Mouse (Mus musculus): ENCODE data around the gene Mrpl42. TPM values are rescaled to one million over a fixed set of nuclear protein-coding genes. Genes with fewer than 3 reads are reported as not detected.

The Mrpl42 gene
- polyA plus RNA-seq, 1 experiment from 2014 or later: 329 TPM

DNA sequence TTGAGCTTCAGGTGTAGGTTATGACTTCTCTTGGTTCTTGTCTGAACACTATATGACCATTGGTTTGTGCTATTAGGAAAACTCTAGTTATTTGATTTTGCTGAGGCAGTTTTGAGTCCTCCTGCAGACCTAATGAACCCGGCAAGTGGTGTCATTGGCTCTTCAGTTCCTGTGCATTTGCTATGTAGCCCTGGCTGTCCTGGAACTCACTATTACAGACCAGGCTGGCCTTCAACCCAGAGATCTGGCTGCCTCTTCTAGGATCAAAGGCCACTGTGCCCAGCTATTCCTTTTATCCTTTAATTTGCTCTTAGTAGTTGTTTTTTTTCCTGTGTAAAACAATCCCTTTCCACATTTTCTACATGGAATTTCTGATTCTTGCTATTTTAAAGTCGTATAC, 41.6 kb upstream of the Mrpl42 start:
- ATAC-seq (ENCODE audit: insufficient number of reproducible peaks, low FRiP score, low TSS enrichment, low read depth) (no peak), DNase-seq (ENCODE audit: low spot score) (no peak)
- Histone ChIP-seq H3K27me3 (ENCODE audit: control insufficient read depth, insufficient read depth, low read length) (no peaks in the 10 kb centered on the region), H3K4me2 (ENCODE audit: low read depth, severe bottlenecking) (no peak overlapping the region), H3K4me1 (ENCODE audit: control insufficient read depth, insufficient read depth, low read length) (no peaks in the 10 kb centered on the region), H3K9ac (ENCODE audit: low read length) (no peak overlapping the region), H3K9me3 (ENCODE audit: control insufficient read depth, low read length) (no peaks in the 10 kb centered on the region), H3K27ac (replicated peaks; ENCODE audit: low read depth, low read length) (no peak overlapping the region), H3K4me3 (ENCODE audit: low read depth, low read length) (no peak overlapping the region), H3K36me3 (ENCODE audit: control insufficient read depth, insufficient read depth, low read length) (peaks cover 4% of the 10 kb centered on the region; the same call in 1 of the 2 replicates)
- WGBS: 89% methylated on average over 2 of the region's 2 CpGs

DNA sequence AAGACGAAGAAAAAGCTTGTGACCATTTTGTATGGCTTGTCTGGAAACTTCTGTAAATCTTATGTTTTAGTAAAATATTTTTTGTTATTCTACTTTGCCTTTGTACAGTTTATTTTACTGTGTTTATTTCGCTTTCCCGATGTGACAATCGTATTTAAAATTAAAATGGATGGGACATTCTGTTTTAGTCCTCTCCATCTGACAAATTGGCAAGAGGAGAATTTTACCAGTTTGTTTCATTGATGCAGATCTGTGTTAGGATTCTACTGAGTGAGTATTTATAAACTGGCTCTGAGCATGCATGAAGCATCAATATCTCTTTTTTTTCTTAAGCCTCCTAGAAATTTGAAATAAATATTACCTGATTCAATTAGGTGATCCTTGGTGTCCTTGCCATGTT, 41.2 kb upstream of the Mrpl42 start:
- Histone ChIP-seq H3K27me3 (ENCODE audit: control insufficient read depth, insufficient read depth, low read length) (no peaks in the 10 kb centered on the region), H3K4me2 (ENCODE audit: low read depth, severe bottlenecking) (no peak overlapping the region), H3K4me1 (ENCODE audit: control insufficient read depth, insufficient read depth, low read length) (no peaks in the 10 kb centered on the region), H3K9me3 (ENCODE audit: control insufficient read depth, low read length) (no peaks in the 10 kb centered on the region), H3K4me3 (ENCODE audit: low read depth, low read length) (no peak overlapping the region), H3K36me3 (ENCODE audit: control insufficient read depth, insufficient read depth, low read length) (peaks cover 4% of the 10 kb centered on the region; the same call in 1 of the 2 replicates), H3K9ac (ENCODE audit: low read length) (no peak overlapping the region), H3K27ac (replicated peaks; ENCODE audit: low read depth, low read length) (no peak overlapping the region)
- 97% methylated on average over 4 of the region's 4 CpGs for WGBS
- DNase-seq (ENCODE audit: low spot score) (no peak), ATAC-seq (ENCODE audit: insufficient number of reproducible peaks, low FRiP score, low TSS enrichment, low read depth) (no peak)

DNA sequence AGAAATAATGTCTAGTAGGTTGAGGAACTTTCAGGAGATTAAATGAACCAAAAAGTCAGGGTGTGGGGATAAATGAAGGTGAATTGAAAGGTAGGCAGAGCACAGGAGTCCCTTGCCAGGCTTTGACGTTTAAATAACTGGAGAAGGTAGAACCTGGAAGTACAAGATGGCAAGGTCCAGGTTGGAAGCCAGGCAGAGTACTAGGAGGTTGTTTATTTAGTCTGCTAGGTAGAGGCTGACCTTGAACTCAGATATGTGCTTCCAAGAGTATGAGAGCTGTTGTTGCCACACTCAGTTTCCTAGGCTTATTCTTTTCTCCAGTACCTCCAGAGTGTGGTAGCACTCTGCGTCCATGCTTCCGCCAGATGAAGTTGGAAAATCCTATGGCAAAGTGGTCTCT, 38.1 kb upstream of the Mrpl42 start:
- no peak overlapping the region for H3K4me3 ChIP-seq (ENCODE audit: low read depth, low read length)
- no peaks in the 10 kb centered on the region for H3K9me3 ChIP-seq (ENCODE audit: control insufficient read depth, low read length)
- ATAC-seq (ENCODE audit: insufficient number of reproducible peaks, low FRiP score, low TSS enrichment, low read depth) (no peak), DNase-seq (ENCODE audit: low spot score) (no peak)
- H3K4me1 ChIP-seq (ENCODE audit: control insufficient read depth, insufficient read depth, low read length): no peaks in the 10 kb centered on the region
- no peak overlapping the region for H3K9ac ChIP-seq (ENCODE audit: low read length)
- no peaks in the 10 kb centered on the region for H3K27me3 ChIP-seq (ENCODE audit: control insufficient read depth, insufficient read depth, low read length)
- no peak overlapping the region for H3K27ac ChIP-seq (replicated peaks; ENCODE audit: low read depth, low read length)
- no peak overlapping the region for H3K4me2 ChIP-seq (ENCODE audit: low read depth, severe bottlenecking)
- 0 out of 2 replicates have a peak, but pooled peaks cover 2% of the 10 kb centered on the region for H3K36me3 ChIP-seq (ENCODE audit: control insufficient read depth, insufficient read depth, low read length)
- 94% methylated on average over 3 of the region's 3 CpGs for WGBS

DNA sequence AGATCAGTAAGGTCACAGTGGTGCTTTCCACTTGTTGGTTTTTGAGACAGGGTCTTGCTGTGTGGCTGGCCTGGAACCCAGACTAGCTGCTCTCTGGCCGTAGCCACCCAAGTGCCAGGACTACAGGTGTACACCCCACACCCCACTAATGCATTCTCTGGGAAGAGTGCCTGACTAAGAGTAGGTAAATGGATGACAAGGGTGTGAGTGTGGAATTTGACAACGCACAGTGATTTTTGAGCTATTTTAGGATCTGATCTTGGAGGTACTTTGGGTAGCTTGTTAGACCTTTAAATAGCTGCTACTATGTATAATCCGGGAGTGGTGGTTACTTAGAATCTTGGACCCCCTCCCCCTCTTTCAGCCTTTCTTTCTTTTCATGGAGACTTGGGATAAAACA, 37.5 kb upstream of the Mrpl42 start:
- Histone ChIP-seq H3K27ac (replicated peaks; ENCODE audit: low read depth, low read length) (no peak overlapping the region), H3K4me3 (ENCODE audit: low read depth, low read length) (no peak overlapping the region)

DNA sequence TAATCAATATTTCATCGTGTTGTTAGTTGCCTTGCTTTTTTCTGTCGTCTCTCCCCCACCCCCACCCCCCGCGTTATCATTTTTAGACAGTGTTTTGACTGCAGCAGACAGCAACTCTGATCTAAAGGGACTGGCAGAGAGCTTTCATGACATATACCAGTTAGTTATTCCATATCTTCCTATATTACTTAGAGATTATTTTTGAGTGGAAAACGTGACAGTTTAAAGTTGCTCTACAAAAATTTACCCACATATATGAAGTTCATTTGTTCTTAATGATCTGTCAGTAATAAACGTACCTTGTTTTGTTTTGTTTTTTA, 34.4 kb upstream of the Mrpl42 start:
- Histone ChIP-seq H3K9ac (ENCODE audit: low read length) (no peak overlapping the region), H3K9me3 (ENCODE audit: control insufficient read depth, low read length) (no peaks in the 10 kb centered on the region), H3K4me2 (ENCODE audit: low read depth, severe bottlenecking) (no peak overlapping the region), H3K36me3 (ENCODE audit: control insufficient read depth, insufficient read depth, low read length) (no peaks in the 10 kb centered on the region), H3K27ac (replicated peaks; ENCODE audit: low read depth, low read length) (no peak overlapping the region), H3K4me3 (ENCODE audit: low read depth, low read length) (no peak overlapping the region), H3K4me1 (ENCODE audit: control insufficient read depth, insufficient read depth, low read length) (no peaks in the 10 kb centered on the region), H3K27me3 (ENCODE audit: control insufficient read depth, insufficient read depth, low read length) (no peaks in the 10 kb centered on the region)
- no peak for ATAC-seq (ENCODE audit: insufficient number of reproducible peaks, low FRiP score, low TSS enrichment, low read depth)
- no peak for DNase-seq (ENCODE audit: low spot score)
- WGBS: 87% methylated on average over 6 of the region's 6 CpGs

More for the DNA sequence above, 37.5 kb upstream of the Mrpl42 start:
- Histone ChIP-seq H3K9ac (ENCODE audit: low read length) (no peak overlapping the region), H3K4me1 (ENCODE audit: control insufficient read depth, insufficient read depth, low read length) (no peaks in the 10 kb centered on the region), H3K36me3 (ENCODE audit: control insufficient read depth, insufficient read depth, low read length) (0 out of 2 replicates have a peak, but pooled peaks cover 2% of the 10 kb centered on the region), H3K4me2 (ENCODE audit: low read depth, severe bottlenecking) (no peak overlapping the region), H3K27me3 (ENCODE audit: control insufficient read depth, insufficient read depth, low read length) (no peaks in the 10 kb centered on the region), H3K9me3 (ENCODE audit: control insufficient read depth, low read length) (no peaks in the 10 kb centered on the region)
- ATAC-seq (ENCODE audit: insufficient number of reproducible peaks, low FRiP score, low TSS enrichment, low read depth) (no peak), DNase-seq (ENCODE audit: low spot score) (no peak)
- WGBS: 97% methylated on average over 3 of the region's 3 CpGs

DNA sequence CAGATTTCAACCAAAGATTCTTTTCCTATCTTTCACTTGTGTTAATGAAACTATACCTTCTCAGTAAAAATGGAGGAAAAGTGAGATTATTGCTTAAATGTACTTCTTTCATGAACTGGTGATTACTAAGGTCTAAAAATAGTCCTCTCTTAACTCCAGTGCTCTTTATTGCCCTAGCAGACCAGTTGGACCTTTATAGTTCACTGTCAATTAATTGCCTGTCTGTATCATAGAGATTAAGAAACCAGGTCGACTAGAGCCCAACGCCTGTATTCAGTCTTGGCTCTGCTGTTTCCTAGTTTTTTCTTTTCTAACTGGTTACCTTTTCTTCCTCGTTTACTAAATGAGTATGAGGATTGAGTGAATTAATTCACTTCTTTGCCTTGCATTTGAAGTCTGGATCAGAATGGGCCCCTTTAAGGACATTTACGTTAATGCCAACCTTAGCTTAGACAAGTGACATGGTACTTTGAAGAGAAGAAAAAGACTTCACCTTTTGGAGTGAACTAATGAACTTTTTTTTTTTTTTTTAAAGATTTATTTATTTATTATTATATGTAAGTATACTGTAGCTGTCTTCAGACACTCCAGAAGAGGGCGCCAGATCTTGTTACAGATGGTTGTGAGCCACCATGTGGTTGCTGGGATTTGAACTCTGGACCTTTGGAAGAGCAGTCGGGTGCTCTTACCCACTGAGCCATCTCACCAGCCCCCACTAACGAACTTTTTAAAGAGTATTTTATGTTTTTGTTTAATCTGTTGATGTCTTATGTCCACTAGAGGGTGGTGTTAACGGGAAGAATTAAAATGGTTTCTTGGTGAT, 33.9 kb upstream of the Mrpl42 start:
- ATAC-seq (ENCODE audit: insufficient number of reproducible peaks, low FRiP score, low TSS enrichment, low read depth) (no peak), DNase-seq (ENCODE audit: low spot score) (no peak)
- Histone ChIP-seq H3K4me1 (ENCODE audit: control insufficient read depth, insufficient read depth, low read length) (no peaks in the 10 kb centered on the region), H3K27ac (replicated peaks; ENCODE audit: low read depth, low read length) (no peak overlapping the region), H3K9ac (ENCODE audit: low read length) (no peak overlapping the region), H3K4me2 (ENCODE audit: low read depth, severe bottlenecking) (no peak overlapping the region), H3K27me3 (ENCODE audit: control insufficient read depth, insufficient read depth, low read length) (no peaks in the 10 kb centered on the region), H3K36me3 (ENCODE audit: control insufficient read depth, insufficient read depth, low read length) (no peaks in the 10 kb centered on the region), H3K4me3 (ENCODE audit: low read depth, low read length) (no peak overlapping the region), H3K9me3 (ENCODE audit: control insufficient read depth, low read length) (no peaks in the 10 kb centered on the region)
- WGBS: 90% methylated on average over 7 of the region's 8 CpGs

DNA sequence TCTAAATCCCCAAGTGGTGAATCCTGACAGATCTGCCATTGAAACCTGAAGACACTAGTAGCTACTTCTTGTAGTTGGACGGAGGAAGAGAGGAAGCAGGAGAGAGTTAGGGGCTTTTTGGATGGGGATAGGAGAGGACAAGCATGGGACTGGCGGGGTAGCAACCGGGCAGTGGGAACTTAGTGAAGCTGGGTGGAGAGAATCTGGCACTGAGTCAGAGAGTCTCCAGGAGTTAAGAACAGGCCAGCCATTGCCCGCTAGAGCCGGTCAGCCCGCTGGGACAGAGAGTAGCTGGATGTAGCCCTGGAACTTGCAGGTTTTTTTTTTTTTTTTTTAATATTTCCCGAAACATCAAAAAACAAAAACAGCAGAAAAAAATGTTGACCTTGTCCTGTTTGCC, 31.6 kb upstream of the Mrpl42 start:
- WGBS: 94% methylated on average over 7 of the region's 7 CpGs
- no peaks in the 10 kb centered on the region for H3K27me3 ChIP-seq (ENCODE audit: control insufficient read depth, insufficient read depth, low read length)
- DNase-seq (ENCODE audit: low spot score): no peak
- no peaks in the 10 kb centered on the region for H3K4me1 ChIP-seq (ENCODE audit: control insufficient read depth, insufficient read depth, low read length)
- H3K36me3 ChIP-seq (ENCODE audit: control insufficient read depth, insufficient read depth, low read length): no peaks in the 10 kb centered on the region
- no peak overlapping the region for H3K4me3 ChIP-seq (ENCODE audit: low read depth, low read length)
- ATAC-seq (ENCODE audit: insufficient number of reproducible peaks, low FRiP score, low TSS enrichment, low read depth): no peak
- H3K4me2 ChIP-seq (ENCODE audit: low read depth, severe bottlenecking): no peak overlapping the region
- no peak overlapping the region for H3K9ac ChIP-seq (ENCODE audit: low read length)
- no peak overlapping the region for H3K27ac ChIP-seq (replicated peaks; ENCODE audit: low read depth, low read length)
- H3K9me3 ChIP-seq (ENCODE audit: control insufficient read depth, low read length): no peaks in the 10 kb centered on the region

DNA sequence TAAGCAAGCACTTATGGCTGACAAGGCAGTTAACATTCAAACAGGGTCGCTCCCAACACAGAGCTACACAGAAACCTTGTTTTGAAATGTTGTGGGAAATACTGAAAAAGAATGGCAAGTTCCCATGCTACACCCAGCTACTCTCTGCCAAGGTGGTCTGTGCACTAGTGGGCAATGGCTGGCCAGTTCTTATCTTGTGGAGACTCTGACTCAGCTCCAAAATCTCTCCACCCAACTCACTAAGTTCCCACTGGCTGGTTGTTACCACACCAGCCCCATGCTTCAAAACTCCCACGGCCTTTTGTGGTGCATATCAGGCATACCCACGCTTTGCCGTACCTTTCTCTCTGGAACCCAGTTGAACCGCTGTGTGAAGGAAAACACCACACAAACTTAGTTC, 31.2 kb upstream of the Mrpl42 start:
- Histone ChIP-seq H3K36me3 (ENCODE audit: control insufficient read depth, insufficient read depth, low read length) (no peaks in the 10 kb centered on the region), H3K4me3 (ENCODE audit: low read depth, low read length) (no peak overlapping the region), H3K27ac (replicated peaks; ENCODE audit: low read depth, low read length) (no peak overlapping the region), H3K27me3 (ENCODE audit: control insufficient read depth, insufficient read depth, low read length) (no peaks in the 10 kb centered on the region), H3K4me2 (ENCODE audit: low read depth, severe bottlenecking) (no peak overlapping the region), H3K9ac (ENCODE audit: low read length) (no peak overlapping the region), H3K4me1 (ENCODE audit: control insufficient read depth, insufficient read depth, low read length) (no peaks in the 10 kb centered on the region), H3K9me3 (ENCODE audit: control insufficient read depth, low read length) (no peaks in the 10 kb centered on the region)
- no peak for DNase-seq (ENCODE audit: low spot score)
- no peak for ATAC-seq (ENCODE audit: insufficient number of reproducible peaks, low FRiP score, low TSS enrichment, low read depth)
- 93% methylated on average over 5 of the region's 5 CpGs for WGBS

All from limb, embryonic 11.5 days (tissue).